Mouse (Mus musculus): ENCODE measurements around the gene Bckdha. TPM values are rescaled to one million over a fixed set of nuclear protein-coding genes. Genes with fewer than 3 reads are reported as not detected.

Bckdha gene
- 90.1 and 96.3 TPM in 2 replicates for polyA plus RNA-seq (2015; fragmentation: Nextera tagmentation; extraction: Ambion mirVana)

DNA sequence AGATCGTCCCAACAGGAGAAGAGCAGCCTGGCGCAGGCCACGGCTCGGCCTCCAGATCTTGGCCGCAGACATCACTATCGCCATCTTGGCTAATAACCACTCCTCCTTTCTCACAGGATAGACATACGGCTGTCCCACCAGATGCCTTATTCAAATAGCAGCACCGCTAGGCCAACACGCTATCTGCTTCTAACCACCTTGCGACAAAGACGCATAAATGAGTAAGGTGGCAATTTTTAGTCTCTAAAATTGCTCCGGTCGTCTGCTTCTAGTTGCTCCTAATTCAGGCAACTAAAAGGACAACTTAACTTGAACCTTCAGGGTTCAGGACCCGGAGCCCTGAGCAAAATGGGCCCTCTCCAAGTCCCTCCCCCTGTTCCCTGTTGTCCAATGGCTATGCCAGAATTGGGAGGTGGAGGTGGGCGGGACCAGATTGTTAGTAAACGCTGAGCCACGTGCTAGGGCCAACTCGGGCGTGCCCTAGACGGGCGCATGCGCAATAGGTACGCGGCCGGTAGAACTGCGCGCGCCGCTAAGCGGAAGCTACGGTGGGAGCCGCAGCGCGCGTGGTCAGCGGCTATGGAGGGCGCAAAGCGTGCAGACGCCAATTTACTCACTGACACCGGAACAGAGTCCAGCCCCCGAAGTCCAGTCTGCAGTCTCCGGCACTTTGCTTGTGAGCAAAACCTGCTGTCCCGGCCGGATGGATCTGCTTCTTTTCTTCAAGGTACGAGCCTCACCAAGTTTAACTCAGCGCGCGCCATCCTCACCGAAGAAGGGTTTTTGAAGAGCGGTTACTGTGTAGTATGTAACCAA is at the start of gene Bckdha, which contains the start of gene Exosc5:
Gene Bckdha, minus strand, starts transcription at position 325 of the 816 bp plus-strand sequence.
Gene Exosc5, plus strand, starts transcription at position 508 of the 816 bp plus-strand sequence.
- peak within 1 kb of the TSS; percentile 73 for H3K9ac ChIP-seq (ENCODE audit: low read depth, low read length)
- peak within 1 kb of the TSS; percentile 84 for H3K4me2 ChIP-seq (ENCODE audit: low read length)
- WGBS = under 1% methylated on average over 50 of the region's 50 CpGs
- peak within 1 kb of the TSS; percentile 59 for H3K4me3 ChIP-seq (replicated peaks; ENCODE audit: low read depth, low read length)
- H3K36me3 ChIP-seq (ENCODE audit: insufficient read depth, low read length) = peaks cover 4% of the 10 kb centered on the region; the same call in 1 of the 2 replicates
- H3K27ac ChIP-seq = peak within 1 kb of the TSS; percentile 85
- H3K4me1 ChIP-seq (replicated peaks; ENCODE audit: insufficient read depth, low read length) = 0 out of 2 replicates have a peak, but pooled peaks cover 4% of the 10 kb centered on the region
- DNase-seq (ENCODE audit: low spot score) (peak; percentile 100), ATAC-seq (replicated peaks; ENCODE audit: low FRiP score, low read depth) (peak; percentile 99)
- H3K9me3 ChIP-seq (replicated peaks; ENCODE audit: low read length) = no peaks in the 10 kb centered on the region
- no peak for TF ChIP-seq CTCF (IDR thresholded peaks at IDR 0.05; ENCODE audit: low read depth)
- H3K27me3 ChIP-seq (ENCODE audit: insufficient read depth, low read length) = no peaks in the 10 kb centered on the region

DNA sequence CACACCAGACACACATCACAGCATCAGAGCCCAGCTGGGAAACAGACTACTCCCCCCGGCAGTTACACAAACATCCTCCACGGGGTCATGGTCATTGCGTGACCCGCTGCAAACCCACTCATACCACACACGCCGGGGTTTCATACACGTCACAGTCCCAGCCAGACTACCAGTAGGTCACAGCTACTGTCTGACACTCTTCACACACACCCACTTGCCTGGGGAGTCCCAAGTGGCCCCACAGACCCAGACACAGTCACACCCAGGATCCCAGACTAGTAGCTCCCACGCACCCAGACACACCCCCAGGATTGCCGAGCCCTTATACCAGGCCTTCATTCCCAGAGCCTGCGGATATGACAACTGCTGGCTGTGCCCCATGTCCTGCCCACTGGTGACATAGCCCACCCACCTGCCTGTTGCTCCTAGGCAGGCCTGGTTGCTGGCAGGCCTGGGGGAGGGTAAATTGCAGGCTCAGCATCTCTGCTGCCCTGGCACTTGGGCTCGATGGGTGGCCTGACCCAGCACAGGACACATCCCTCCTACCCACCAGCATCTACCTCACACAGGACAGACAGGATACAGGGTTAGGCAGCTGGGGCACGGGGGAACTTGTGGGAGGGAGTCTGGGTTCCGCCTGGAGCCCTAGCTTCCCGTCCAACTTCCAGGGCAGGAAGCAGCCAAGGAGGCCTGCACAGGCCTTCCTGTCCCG is 49.0 kb upstream of the Bckdha start:
- DNase-seq (ENCODE audit: low spot score) (peak; percentile 66), ATAC-seq (replicated peaks; ENCODE audit: low FRiP score, low read depth) (peak; percentile 21; the same call in 1 of the 2 replicates)
- Histone ChIP-seq H3K27me3 (ENCODE audit: insufficient read depth, low read length) (no peaks in the 10 kb centered on the region), H3K9me3 (replicated peaks; ENCODE audit: low read length) (no peaks in the 10 kb centered on the region), H3K9ac (ENCODE audit: low read depth, low read length) (0 out of 2 replicates have a peak overlapping the region, but pooled peaks have one; percentile 27), H3K4me3 (replicated peaks; ENCODE audit: low read depth, low read length) (no peak overlapping the region), H3K4me2 (ENCODE audit: low read length) (no peak overlapping the region), H3K4me1 (replicated peaks; ENCODE audit: insufficient read depth, low read length) (peaks cover 22% of the 10 kb centered on the region), H3K36me3 (ENCODE audit: insufficient read depth, low read length) (0 out of 2 replicates have a peak, but pooled peaks cover 10% of the 10 kb centered on the region), H3K27ac (peak overlapping the region; percentile 74)
- TF ChIP-seq CTCF (IDR thresholded peaks at IDR 0.05; ENCODE audit: low read depth) = no peak
- 22% methylated on average over 15 of the region's 15 CpGs for WGBS

DNA sequence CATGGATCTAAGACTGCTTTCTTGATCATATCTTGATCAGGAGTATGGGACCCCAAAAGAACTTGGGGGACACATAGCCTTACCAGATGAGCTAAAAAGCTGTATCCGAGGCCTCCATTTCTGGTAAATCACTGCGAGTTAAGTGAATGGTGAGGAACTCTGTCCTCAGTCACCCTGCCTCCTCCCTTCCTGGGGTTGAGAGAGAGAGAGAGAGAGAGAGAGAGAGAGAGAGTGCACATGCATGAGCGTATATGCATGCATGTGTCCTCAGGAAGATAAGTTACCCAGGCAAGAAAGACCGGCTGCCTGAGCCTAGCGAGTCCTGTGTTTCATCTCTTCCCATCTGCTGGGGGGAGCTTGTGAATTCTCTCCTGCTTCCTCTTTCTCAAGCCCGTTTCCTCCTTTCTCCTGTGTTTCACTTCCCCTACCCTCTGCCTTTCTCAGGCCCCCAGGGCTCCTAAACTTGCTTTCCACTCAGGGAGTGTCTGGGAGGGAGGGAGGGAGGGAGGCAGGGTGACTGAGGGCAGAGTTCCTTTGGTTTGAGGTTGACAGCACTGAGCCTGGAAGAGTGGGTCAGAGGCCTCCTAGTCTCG is 47.9 kb upstream of the Bckdha start:
- Histone ChIP-seq H3K4me2 (ENCODE audit: low read length) (no peak overlapping the region), H3K9ac (ENCODE audit: low read depth, low read length) (no peak overlapping the region), H3K27ac (peak overlapping the region; percentile 74; the same call in 1 of the 2 replicates), H3K9me3 (replicated peaks; ENCODE audit: low read length) (no peaks in the 10 kb centered on the region), H3K4me1 (replicated peaks; ENCODE audit: insufficient read depth, low read length) (peaks cover 22% of the 10 kb centered on the region), H3K36me3 (ENCODE audit: insufficient read depth, low read length) (0 out of 2 replicates have a peak, but pooled peaks cover 6% of the 10 kb centered on the region), H3K4me3 (replicated peaks; ENCODE audit: low read depth, low read length) (no peak overlapping the region), H3K27me3 (ENCODE audit: insufficient read depth, low read length) (no peaks in the 10 kb centered on the region)
- DNase-seq (ENCODE audit: low spot score) (peak; percentile 47), ATAC-seq (replicated peaks; ENCODE audit: low FRiP score, low read depth) (no peak)
- TF ChIP-seq CTCF (IDR thresholded peaks at IDR 0.05; ENCODE audit: low read depth) = no peak
- 47% methylated on average over 7 of the region's 7 CpGs for WGBS

DNA sequence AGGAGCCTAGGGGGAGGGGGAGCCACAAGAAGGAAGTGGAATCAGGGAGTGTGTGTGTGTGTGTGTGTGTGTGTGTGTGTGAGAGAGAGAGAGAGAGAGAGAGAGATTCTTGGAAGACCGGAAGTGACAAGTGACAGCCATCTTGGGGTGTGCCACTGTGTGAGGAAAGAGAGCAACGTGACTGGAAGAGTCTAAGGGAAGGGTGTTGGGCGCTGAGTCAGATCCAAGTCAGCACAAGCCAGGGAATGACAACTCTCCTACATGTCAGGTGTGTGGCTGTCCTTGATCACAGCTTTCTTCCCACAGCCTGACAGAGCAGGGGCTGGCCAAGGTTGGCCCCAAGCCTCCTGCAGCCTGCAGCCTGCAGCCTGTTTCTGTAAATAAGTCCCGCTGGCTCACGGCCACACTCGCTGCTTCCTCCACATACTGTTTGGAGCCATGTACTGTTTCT is 47.0 kb upstream of the Bckdha start:
- 55% methylated on average over 6 of the region's 6 CpGs for WGBS
- Histone ChIP-seq H3K27ac (0 out of 2 replicates have a peak overlapping the region, but pooled peaks have one; percentile 25), H3K27me3 (ENCODE audit: insufficient read depth, low read length) (no peaks in the 10 kb centered on the region), H3K36me3 (ENCODE audit: insufficient read depth, low read length) (0 out of 2 replicates have a peak, but pooled peaks cover 4% of the 10 kb centered on the region), H3K9ac (ENCODE audit: low read depth, low read length) (no peak overlapping the region), H3K9me3 (replicated peaks; ENCODE audit: low read length) (no peaks in the 10 kb centered on the region), H3K4me2 (ENCODE audit: low read length) (no peak overlapping the region), H3K4me3 (replicated peaks; ENCODE audit: low read depth, low read length) (no peak overlapping the region), H3K4me1 (replicated peaks; ENCODE audit: insufficient read depth, low read length) (peaks cover 18% of the 10 kb centered on the region)
- TF ChIP-seq CTCF (IDR thresholded peaks at IDR 0.05; ENCODE audit: low read depth) = no peak
- ATAC-seq (replicated peaks; ENCODE audit: low FRiP score, low read depth) (no peak), DNase-seq (ENCODE audit: low spot score) (peak; percentile 45)

DNA sequence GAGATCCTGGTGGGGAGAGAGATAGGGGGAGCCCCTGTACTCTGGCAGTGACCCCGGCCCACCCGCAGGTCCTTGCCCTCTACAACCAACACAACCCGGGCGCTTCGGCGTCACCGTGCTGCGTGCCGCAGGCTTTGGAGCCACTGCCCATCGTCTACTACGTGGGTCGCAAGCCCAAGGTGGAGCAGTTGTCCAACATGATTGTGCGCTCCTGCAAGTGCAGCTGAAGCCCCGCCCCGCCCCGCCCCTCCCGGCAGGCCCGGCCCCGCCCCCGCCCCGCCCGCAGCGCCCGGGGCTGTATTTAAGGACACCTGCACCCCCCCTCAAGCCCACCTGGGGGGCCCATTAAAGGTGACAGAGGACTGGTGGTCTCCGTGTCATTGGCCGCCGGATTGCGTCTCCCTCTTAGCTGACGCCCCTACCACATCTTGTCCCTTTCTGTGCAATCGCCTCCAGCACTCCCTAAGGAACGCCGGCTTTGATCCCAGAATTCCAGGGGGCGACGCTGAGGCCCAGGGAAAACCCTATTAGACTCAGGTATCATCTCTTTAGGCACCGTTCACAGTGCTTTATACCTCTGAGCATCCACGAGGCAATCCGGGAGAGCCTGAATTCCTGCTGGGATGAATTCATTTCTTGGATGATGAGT is 46.1 kb upstream of the Bckdha start:
- no peak overlapping the region for H3K27ac ChIP-seq
- peak overlapping the region; percentile 48 for H3K4me2 ChIP-seq (ENCODE audit: low read length)
- peaks cover 18% of the 10 kb centered on the region for H3K4me1 ChIP-seq (replicated peaks; ENCODE audit: insufficient read depth, low read length)
- WGBS = 12% methylated on average over 37 of the region's 37 CpGs
- H3K9me3 ChIP-seq (replicated peaks; ENCODE audit: low read length) = no peaks in the 10 kb centered on the region
- DNase-seq (ENCODE audit: low spot score) (no peak), ATAC-seq (replicated peaks; ENCODE audit: low FRiP score, low read depth) (no peak; the same call in 1 of the 2 replicates)
- H3K9ac ChIP-seq (ENCODE audit: low read depth, low read length) = peak overlapping the region; percentile 23; the same call in 1 of the 2 replicates
- no peaks in the 10 kb centered on the region for H3K27me3 ChIP-seq (ENCODE audit: insufficient read depth, low read length)
- 0 out of 2 replicates have a peak, but pooled peaks cover 4% of the 10 kb centered on the region for H3K36me3 ChIP-seq (ENCODE audit: insufficient read depth, low read length)
- TF ChIP-seq CTCF (IDR thresholded peaks at IDR 0.05; ENCODE audit: low read depth) = no peak
- peak overlapping the region; percentile 9; the same call in 1 of the 2 replicates for H3K4me3 ChIP-seq (replicated peaks; ENCODE audit: low read depth, low read length)

Measured in kidney, postnatal 0 days (tissue).